Mouse (Mus musculus) heart, postnatal 0 days (tissue): Measurements from ENCODE around the gene Spns2.

Source experiments
- CTCF ChIP-seq: IDR thresholded peaks from 2 replicates; pipeline ENCODE4 v1.5.1; 2016; ENCODE audit warnings: antibody characterized with exemption, control low read depth, low read depth
- EP300 ChIP-seq: IDR thresholded peaks from 2 replicates; pipeline ENCODE4 v1.6.1; 2016; ENCODE audit warnings: antibody characterized with exemption, low read depth

DNA sequence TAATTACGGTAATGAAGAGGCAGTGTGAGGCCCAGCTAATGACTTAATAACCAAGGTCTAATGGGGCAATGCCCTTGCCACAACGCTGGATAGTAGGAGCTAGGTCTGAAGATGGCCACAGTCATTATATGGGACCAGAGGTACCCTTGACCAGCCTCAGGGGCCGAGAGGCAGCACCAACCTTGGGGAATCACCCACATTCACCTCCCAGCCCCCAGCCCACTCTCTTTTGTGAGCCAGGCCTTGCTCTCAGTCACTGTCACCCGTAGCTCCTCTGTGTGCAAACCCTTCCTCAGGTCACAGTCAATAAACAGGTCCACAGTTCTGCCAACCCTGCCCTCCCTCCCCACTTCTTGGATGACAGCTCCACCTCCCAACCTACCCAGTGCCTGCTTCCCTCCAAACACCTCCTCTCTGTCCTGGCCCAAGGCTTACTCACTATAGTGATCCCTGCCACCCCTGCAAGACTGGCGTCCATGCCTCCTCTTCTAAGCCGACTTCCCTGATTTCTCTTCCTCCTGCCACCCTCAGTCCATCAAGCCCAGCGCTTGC, 13.6 kb downstream of the Spns2 start:
- TF ChIP-seq CTCF (no peak), EP300 (no peak)
